Mouse (Mus musculus): ENCODE measurements around the gene Traf3. TPM values are rescaled to one million over a fixed set of nuclear protein-coding genes. Genes with fewer than 3 reads are reported as not detected.

Traf3 gene
- total RNA-seq, 1 experiment: 12.4 TPM

DNA sequence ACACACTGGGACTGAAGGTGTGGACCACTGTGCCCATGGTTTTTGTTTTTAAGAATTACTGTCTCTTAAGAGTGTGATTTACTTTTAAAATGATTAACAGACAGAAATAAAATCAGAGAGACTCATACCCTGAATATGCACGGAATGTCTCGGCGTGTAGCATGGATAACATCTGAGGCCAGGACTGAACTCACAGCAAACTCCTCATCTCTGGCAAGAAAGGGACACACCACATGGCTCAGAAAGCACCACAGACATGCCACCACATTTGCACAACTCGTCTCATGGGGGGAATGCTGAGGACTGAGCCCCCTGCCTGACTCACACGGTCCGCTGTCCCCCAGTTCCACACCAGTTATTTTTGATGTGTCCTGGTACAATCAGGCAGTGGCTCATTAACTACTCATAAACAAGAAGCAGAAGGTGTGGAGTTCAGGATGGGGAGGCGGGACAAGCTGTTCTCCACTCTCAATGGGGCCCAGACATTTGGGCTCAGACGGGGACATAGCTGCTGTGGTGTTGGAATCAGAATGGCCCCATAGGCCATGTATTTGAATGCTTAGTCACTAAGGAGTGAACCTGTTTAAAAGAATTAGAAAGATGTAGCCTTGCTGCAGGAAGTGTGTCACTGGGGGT lies 137.7 kb downstream of the Traf3 start:
- H3K36me3 ChIP-seq (ENCODE audit: control insufficient read depth, insufficient read depth, low read length, poor library complexity, severe bottlenecking): peaks cover 59% of the 10 kb centered on the region
- H3K9ac ChIP-seq (ENCODE audit: insufficient read depth, low read depth, low read length, poor library complexity, severe bottlenecking): no peak overlapping the region
- no peak overlapping the region for H3K27ac ChIP-seq (ENCODE audit: insufficient read depth, low read depth, low read length, poor library complexity, severe bottlenecking)
- TF ChIP-seq ZNF384 (IDR thresholded peaks at IDR 0.05; ENCODE audit: low read depth, low read length): no peak
- TF ChIP-seq ZC3H11A (IDR thresholded peaks at IDR 0.05; ENCODE audit: borderline replicate concordance, low read depth, low read length): no peak
- no peak for TF ChIP-seq HCFC1 (IDR thresholded peaks at IDR 0.05; ENCODE audit: borderline replicate concordance, insufficient read depth, low read length)
- 0 out of 4 replicates have a peak, but pooled peaks cover 0 to 2% of the 10 kb centered on the region in 2 experiments for H3K4me1 ChIP-seq (ENCODE audit: control insufficient read depth in 2 of 2, insufficient read depth in 2 of 2, low read length in 2 of 2, poor library complexity in 1 of 2)
- no peak for DNase-seq (ENCODE audit: low read depth, low spot score)
- no peaks in the 10 kb centered on the region for H3K9me3 ChIP-seq (ENCODE audit: control insufficient read depth, insufficient read depth, low read depth, low read length)
- no peak overlapping the region for H3K4me3 ChIP-seq (ENCODE audit: insufficient read depth in 1 of 2, low read depth in 1 of 2, low read length in 2 of 2, poor library complexity in 1 of 2, severe bottlenecking in 1 of 2)
- in situ Hi-C loops (cut with MboI; ENCODE audit: low sequenced_read_pairs in 2 of 2, unreplicated experiment in 2 of 2): no loop called here

DNA sequence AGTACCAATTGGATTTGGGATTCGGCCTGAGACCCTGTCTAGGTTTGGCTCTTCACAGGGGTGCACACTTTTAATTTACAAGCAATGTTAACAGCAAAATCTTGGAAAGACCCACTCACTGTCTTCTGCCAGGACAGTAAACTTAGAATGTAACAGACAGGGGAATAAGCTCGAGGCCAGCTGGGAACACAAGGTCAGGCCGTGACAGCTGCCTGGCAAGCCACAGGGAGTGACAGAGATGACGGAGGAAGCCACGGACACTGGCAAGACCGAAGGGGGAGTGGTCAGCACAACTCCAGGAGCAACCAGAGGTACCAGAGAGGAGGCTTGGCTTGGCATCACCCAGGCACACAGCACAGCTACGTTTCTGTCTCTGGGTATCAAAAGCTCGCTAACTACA lies 140.7 kb downstream of the Traf3 start:
- TF ChIP-seq ZC3H11A (IDR thresholded peaks at IDR 0.05; ENCODE audit: borderline replicate concordance, low read depth, low read length): no peak
- no peak for TF ChIP-seq HCFC1 (IDR thresholded peaks at IDR 0.05; ENCODE audit: borderline replicate concordance, insufficient read depth, low read length)
- TF ChIP-seq ZNF384 (IDR thresholded peaks at IDR 0.05; ENCODE audit: low read depth, low read length): no peak
- no peak for TF ChIP-seq CHD2 (IDR thresholded peaks at IDR 0.05; ENCODE audit: low read depth, low read length)
- no peak for TF ChIP-seq MAFK (IDR thresholded peaks at IDR 0.05; ENCODE audit: insufficient read depth, low read depth, low read length)
- no peak for DNase-seq (ENCODE audit: low read depth, low spot score)
- Histone ChIP-seq H3K9ac (ENCODE audit: insufficient read depth, low read depth, low read length, poor library complexity, severe bottlenecking) (no peak overlapping the region), H3K27ac (ENCODE audit: insufficient read depth, low read depth, low read length, poor library complexity, severe bottlenecking) (no peak overlapping the region), H3K36me3 (ENCODE audit: control insufficient read depth, insufficient read depth, low read length, poor library complexity, severe bottlenecking) (peaks cover 66% of the 10 kb centered on the region), H3K9me3 (ENCODE audit: control insufficient read depth, insufficient read depth, low read depth, low read length) (no peaks in the 10 kb centered on the region), H3K4me1 (ENCODE audit: control insufficient read depth in 2 of 2, insufficient read depth in 2 of 2, low read length in 2 of 2, poor library complexity in 1 of 2) (peaks cover 0 to 7% of the 10 kb centered on the region in 2 experiments; a peak in 1 of 4 replicates), H3K4me3 (ENCODE audit: insufficient read depth in 1 of 2, low read depth in 1 of 2, low read length in 2 of 2, poor library complexity in 1 of 2, severe bottlenecking in 1 of 2) (no peak overlapping the region)
- in situ Hi-C loops (cut with MboI; ENCODE audit: low sequenced_read_pairs in 2 of 2, unreplicated experiment in 2 of 2): no loop called here

DNA sequence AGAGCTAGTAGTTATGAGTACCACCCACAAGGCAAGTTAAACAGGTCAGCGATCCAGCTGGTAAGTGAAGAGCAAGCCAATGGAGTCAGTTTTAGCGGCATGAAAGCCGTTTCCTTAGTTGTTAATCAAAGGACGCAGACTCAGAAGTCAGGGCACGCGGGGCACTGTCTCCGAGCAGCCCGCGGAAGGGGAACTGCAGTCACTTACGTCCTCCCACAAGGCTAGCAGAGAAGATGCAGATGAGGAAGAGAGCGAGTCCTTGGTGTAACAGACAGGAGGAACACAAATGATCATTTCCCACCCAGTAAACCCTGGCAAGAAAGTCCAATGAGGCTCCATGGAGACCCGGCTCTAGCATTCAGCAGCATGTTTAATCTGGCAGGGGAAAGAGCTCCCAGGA lies 143.1 kb downstream of the Traf3 start:
- Histone ChIP-seq H3K4me1 (ENCODE audit: control insufficient read depth in 2 of 2, insufficient read depth in 2 of 2, low read length in 2 of 2, poor library complexity in 1 of 2) (peaks cover 0 to 7% of the 10 kb centered on the region in 2 experiments; a peak in 1 of 4 replicates), H3K9me3 (ENCODE audit: control insufficient read depth, insufficient read depth, low read depth, low read length) (no peaks in the 10 kb centered on the region), H3K36me3 (ENCODE audit: control insufficient read depth, insufficient read depth, low read length, poor library complexity, severe bottlenecking) (peaks cover 69% of the 10 kb centered on the region), H3K9ac (ENCODE audit: insufficient read depth, low read depth, low read length, poor library complexity, severe bottlenecking) (no peak overlapping the region), H3K4me3 (ENCODE audit: insufficient read depth in 1 of 2, low read depth in 1 of 2, low read length in 2 of 2, poor library complexity in 1 of 2, severe bottlenecking in 1 of 2) (no peak overlapping the region), H3K27ac (ENCODE audit: insufficient read depth, low read depth, low read length, poor library complexity, severe bottlenecking) (no peak overlapping the region)
- TF ChIP-seq ZC3H11A (IDR thresholded peaks at IDR 0.05; ENCODE audit: borderline replicate concordance, low read depth, low read length) (no peak), HCFC1 (IDR thresholded peaks at IDR 0.05; ENCODE audit: borderline replicate concordance, insufficient read depth, low read length) (no peak), CHD2 (IDR thresholded peaks at IDR 0.05; ENCODE audit: low read depth, low read length) (no peak), MAFK (IDR thresholded peaks at IDR 0.05; ENCODE audit: insufficient read depth, low read depth, low read length) (no peak), ZNF384 (IDR thresholded peaks at IDR 0.05; ENCODE audit: low read depth, low read length) (no peak)
- in situ Hi-C loops (cut with MboI; ENCODE audit: low sequenced_read_pairs in 2 of 2, unreplicated experiment in 2 of 2): no loop called here
- no peak for DNase-seq (ENCODE audit: low read depth, low spot score)

DNA sequence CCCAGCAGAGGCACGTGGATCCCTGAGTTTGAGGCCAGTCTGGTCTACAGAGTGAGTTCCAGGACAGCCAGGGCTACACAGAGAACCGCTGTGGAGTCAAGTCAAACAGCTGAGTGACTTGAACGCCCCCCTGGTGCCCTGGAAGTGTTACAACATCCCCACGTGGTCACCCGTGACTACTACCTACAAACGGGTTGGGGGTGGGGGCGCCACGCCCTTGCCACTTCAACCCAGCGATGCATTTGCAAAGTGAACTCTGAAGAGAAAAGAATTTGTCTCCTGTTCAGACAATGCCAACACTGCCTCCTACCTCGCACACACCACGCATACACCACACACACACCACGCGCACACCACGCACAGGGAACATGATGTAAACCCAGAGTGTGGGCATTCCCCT lies 143.8 kb downstream of the Traf3 start:
- H3K36me3 ChIP-seq (ENCODE audit: control insufficient read depth, insufficient read depth, low read length, poor library complexity, severe bottlenecking): peaks cover 66% of the 10 kb centered on the region
- no peak for TF ChIP-seq ZC3H11A (IDR thresholded peaks at IDR 0.05; ENCODE audit: borderline replicate concordance, low read depth, low read length)
- TF ChIP-seq ZNF384 (IDR thresholded peaks at IDR 0.05; ENCODE audit: low read depth, low read length): no peak
- no peak for TF ChIP-seq HCFC1 (IDR thresholded peaks at IDR 0.05; ENCODE audit: borderline replicate concordance, insufficient read depth, low read length)
- no peak for TF ChIP-seq MAFK (IDR thresholded peaks at IDR 0.05; ENCODE audit: insufficient read depth, low read depth, low read length)
- TF ChIP-seq CHD2 (IDR thresholded peaks at IDR 0.05; ENCODE audit: low read depth, low read length): no peak
- peaks cover 0 to 7% of the 10 kb centered on the region in 2 experiments; a peak in 1 of 4 replicates for H3K4me1 ChIP-seq (ENCODE audit: control insufficient read depth in 2 of 2, insufficient read depth in 2 of 2, low read length in 2 of 2, poor library complexity in 1 of 2)
- no peak overlapping the region for H3K9ac ChIP-seq (ENCODE audit: insufficient read depth, low read depth, low read length, poor library complexity, severe bottlenecking)
- H3K9me3 ChIP-seq (ENCODE audit: control insufficient read depth, insufficient read depth, low read depth, low read length): no peaks in the 10 kb centered on the region
- H3K4me3 ChIP-seq (ENCODE audit: insufficient read depth in 1 of 2, low read depth in 1 of 2, low read length in 2 of 2, poor library complexity in 1 of 2, severe bottlenecking in 1 of 2): no peak overlapping the region
- in situ Hi-C loops (cut with MboI; ENCODE audit: low sequenced_read_pairs in 2 of 2, unreplicated experiment in 2 of 2): no loop called here
- H3K27ac ChIP-seq (ENCODE audit: insufficient read depth, low read depth, low read length, poor library complexity, severe bottlenecking): no peak overlapping the region
- DNase-seq (ENCODE audit: low read depth, low spot score): no peak

Data from ES-E14 (cell line).